Mouse (Mus musculus) heart, postnatal 0 days (tissue): ENCODE measurements around the gene Ice2. TPM values are rescaled to one million over a fixed set of nuclear protein-coding genes. Genes with fewer than 3 reads are reported as not detected.

ENCODE experiments used
- ATAC-seq: fragments of 200-750 bp; cut with Nextera tagmentation; 2 replicates; pipeline ENCODE4 v1.8.0; 2017; ENCODE audit warnings: low read depth, moderate number of reproducible peaks, moderate library complexity; ENCODE audit not compliant: insufficient read depth
- DNase-seq: peaks from one replicate; pipeline ENCODE4 v3.0.0-alpha.2; 2016; ENCODE audit warnings: low spot score
- H3K27ac ChIP-seq: fragments of 300-500 bp; sonication (generic); 2 replicates; pipeline ENCODE4 v1.5.1; 2014; ENCODE audit warnings: low read depth, mild to moderate bottlenecking
- H3K27me3 ChIP-seq: fragments of 300-500 bp; sonication (generic); 2 replicates; pipeline ENCODE4 v1.6.1; 2014; ENCODE audit warnings: low read length, mixed read lengths; ENCODE audit not compliant: control insufficient read depth, insufficient read depth
- H3K36me3 ChIP-seq: fragments of 300-500 bp; sonication (generic); replicated peaks from 2 replicates; pipeline ENCODE4 v1.6.1; 2014; ENCODE audit warnings: low read length, mixed read lengths; ENCODE audit not compliant: control insufficient read depth, insufficient read depth
- H3K4me1 ChIP-seq: fragments of 300-500 bp; sonication (generic); 2 replicates; pipeline ENCODE4 v1.6.1; 2014; ENCODE audit warnings: antibody characterized with exemption; ENCODE audit not compliant: control insufficient read depth, insufficient read depth
- H3K4me2 ChIP-seq: fragments of 300-500 bp; sonication (generic); 2 replicates; pipeline ENCODE4 v1.6.1; 2014; ENCODE audit warnings: low read depth, mild to moderate bottlenecking, low read length, moderate library complexity
- H3K4me3 ChIP-seq: fragments of 300-500 bp; sonication (generic); 2 replicates; pipeline ENCODE4 v1.5.1; 2014; ENCODE audit warnings: low read depth, low read length
- H3K9ac ChIP-seq: fragments of 300-500 bp; sonication (generic); replicated peaks from 2 replicates; pipeline ENCODE4 v1.6.1; 2014; ENCODE audit warnings: low read depth, low read length, mixed read lengths
- H3K9me3 ChIP-seq: fragments of 300-500 bp; sonication (generic); replicated peaks from 2 replicates; pipeline ENCODE4 v1.6.1; 2016; ENCODE audit warnings: low read length; ENCODE audit not compliant: control insufficient read depth
- CTCF ChIP-seq: IDR thresholded peaks from 2 replicates; pipeline ENCODE4 v1.5.1; 2016; ENCODE audit warnings: antibody characterized with exemption, control low read depth, low read depth
- EP300 ChIP-seq: IDR thresholded peaks from 2 replicates; pipeline ENCODE4 v1.6.1; 2016; ENCODE audit warnings: antibody characterized with exemption, low read depth
- WGBS: fragments of 180-500 bp; shearing (Covaris S2); extraction: QIAGEN DNeasy Blood & Tissue Kit; methylation state at CpG from one replicate; pipeline ENCODE4 v1.1.7; 2014; 5-methylcytosine and 5-hydroxymethylcytosine counted together
- polyA plus RNA-seq: library from polyadenylated mRNA; unstranded; fragments of >200 nt; fragmentation: Nextera tagmentation; extraction: Ambion mirVana; gene quantifications from 2 replicates; pipeline ENCODE4 v1.2.1, GENCODE M21; 2015
- total RNA-seq: library from RNA; depleted of rRNA; stranded (reverse); fragments of >200 nt; gene quantifications from 2 replicates; pipeline ENCODE4 v1.2.3, GENCODE M21; 2014; ENCODE audit warnings: low replicate concordance

The Ice2 gene
- total and polyA plus RNA-seq, 2 experiments from 2014 or later = 5.9 to 6.4 TPM

- TF ChIP-seq CTCF = no peak
- TF ChIP-seq EP300 = no peak
- Histone ChIP-seq H3K4me2 (peak overlapping the region; percentile 76), H3K27ac (peak overlapping the region; percentile 95), H3K36me3 (peaks cover 2% of the 10 kb centered on the region; the same call in 1 of the 2 replicates), H3K9me3 (no peaks in the 10 kb centered on the region), H3K4me1 (peaks cover 56% of the 10 kb centered on the region), H3K27me3 (no peaks in the 10 kb centered on the region), H3K9ac (peak overlapping the region; percentile 89), H3K4me3 (peak overlapping the region; percentile 94)
- DNase-seq (peak; percentile 61), ATAC-seq (no peak)
- 25% methylated on average over 4 of the region's 4 CpGs for WGBS
Measured at GRCm38 (mm10) chr9:69455391-69455790, 57.7 kb downstream of the Ice2 start.

- H3K9me3 ChIP-seq = no peaks in the 10 kb centered on the region
- H3K4me3 ChIP-seq = 0 out of 2 replicates have a peak overlapping the region, but pooled peaks have one; percentile 94
- WGBS = 56% methylated on average over 15 of the region's 15 CpGs
- peaks cover 8% of the 10 kb centered on the region; the same call in 1 of the 2 replicates for H3K36me3 ChIP-seq
- H3K4me2 ChIP-seq = peak overlapping the region; percentile 76
- DNase-seq (no peak), ATAC-seq (no peak)
- TF ChIP-seq CTCF (no peak), EP300 (no peak)
- peak overlapping the region; percentile 95 for H3K27ac ChIP-seq
- H3K9ac ChIP-seq = no peak overlapping the region
- H3K4me1 ChIP-seq = peaks cover 61% of the 10 kb centered on the region
- H3K27me3 ChIP-seq = no peaks in the 10 kb centered on the region
Measured at GRCm38 (mm10) chr9:69456406-69457075, 58.8 kb downstream of the Ice2 start.

GRCm38 (mm10) chr9:69457143-69457542, 59.4 kb downstream of the Ice2 start:
- Histone ChIP-seq H3K9ac (no peak overlapping the region), H3K9me3 (no peaks in the 10 kb centered on the region), H3K27ac (peak overlapping the region; percentile 86), H3K36me3 (peaks cover 12% of the 10 kb centered on the region; the same call in 1 of the 2 replicates), H3K27me3 (no peaks in the 10 kb centered on the region), H3K4me2 (peak overlapping the region; percentile 76; the same call in 1 of the 2 replicates), H3K4me3 (no peak overlapping the region), H3K4me1 (peaks cover 61% of the 10 kb centered on the region)
- DNase-seq (no peak), ATAC-seq (no peak)
- 78% methylated on average over 3 of the region's 3 CpGs for WGBS
- TF ChIP-seq CTCF (no peak), EP300 (no peak)

GRCm38 (mm10) chr9:69457747-69458625, 60.3 kb downstream of the Ice2 start:
- 0 out of 2 replicates have a peak overlapping the region, but pooled peaks have one; percentile 8 for H3K4me3 ChIP-seq
- ATAC-seq = peak; percentile 13; the same call in 1 of the 2 replicates
- H3K27ac ChIP-seq = peak overlapping the region; percentile 86
- TF ChIP-seq EP300 = no peak
- TF ChIP-seq CTCF = no peak
- no peak overlapping the region for H3K9ac ChIP-seq
- H3K4me2 ChIP-seq = peak overlapping the region; percentile 76
- H3K9me3 ChIP-seq = no peaks in the 10 kb centered on the region
- no peaks in the 10 kb centered on the region for H3K27me3 ChIP-seq
- H3K4me1 ChIP-seq = peaks cover 61% of the 10 kb centered on the region
- H3K36me3 ChIP-seq = peaks cover 18% of the 10 kb centered on the region; the same call in 1 of the 2 replicates
- DNase-seq = peak; percentile 81
- WGBS = 14% methylated on average over 14 of the region's 14 CpGs

- DNase-seq (peak; percentile 48), ATAC-seq (peak; percentile 25; the same call in 1 of the 2 replicates)
- Histone ChIP-seq H3K9ac (no peak overlapping the region), H3K9me3 (no peaks in the 10 kb centered on the region), H3K4me1 (peaks cover 61% of the 10 kb centered on the region), H3K27ac (peak overlapping the region; percentile 86), H3K27me3 (no peaks in the 10 kb centered on the region), H3K4me2 (peak overlapping the region; percentile 19; the same call in 1 of the 2 replicates), H3K4me3 (no peak overlapping the region), H3K36me3 (peaks cover 18% of the 10 kb centered on the region; the same call in 1 of the 2 replicates)
- 19% methylated on average over 2 of the region's 2 CpGs for WGBS
- TF ChIP-seq EP300 (no peak), CTCF (no peak)
Measured at GRCm38 (mm10) chr9:69458982-69459381, 61.3 kb downstream of the Ice2 start.
